Mouse (Mus musculus): ENCODE measurements around the gene Eif5a. TPM values are rescaled to one million over a fixed set of nuclear protein-coding genes. Genes with fewer than 3 reads are reported as not detected.
"Not testable (repeated sequence)": the region's sequence is repeated elsewhere in the genome, so short reads cannot be mapped to it uniquely, and the experiment has no call there.

The Eif5a gene
- 100 to 1,000 TPM; 426 to 481 TPM for total RNA-seq (2021)

DNA sequence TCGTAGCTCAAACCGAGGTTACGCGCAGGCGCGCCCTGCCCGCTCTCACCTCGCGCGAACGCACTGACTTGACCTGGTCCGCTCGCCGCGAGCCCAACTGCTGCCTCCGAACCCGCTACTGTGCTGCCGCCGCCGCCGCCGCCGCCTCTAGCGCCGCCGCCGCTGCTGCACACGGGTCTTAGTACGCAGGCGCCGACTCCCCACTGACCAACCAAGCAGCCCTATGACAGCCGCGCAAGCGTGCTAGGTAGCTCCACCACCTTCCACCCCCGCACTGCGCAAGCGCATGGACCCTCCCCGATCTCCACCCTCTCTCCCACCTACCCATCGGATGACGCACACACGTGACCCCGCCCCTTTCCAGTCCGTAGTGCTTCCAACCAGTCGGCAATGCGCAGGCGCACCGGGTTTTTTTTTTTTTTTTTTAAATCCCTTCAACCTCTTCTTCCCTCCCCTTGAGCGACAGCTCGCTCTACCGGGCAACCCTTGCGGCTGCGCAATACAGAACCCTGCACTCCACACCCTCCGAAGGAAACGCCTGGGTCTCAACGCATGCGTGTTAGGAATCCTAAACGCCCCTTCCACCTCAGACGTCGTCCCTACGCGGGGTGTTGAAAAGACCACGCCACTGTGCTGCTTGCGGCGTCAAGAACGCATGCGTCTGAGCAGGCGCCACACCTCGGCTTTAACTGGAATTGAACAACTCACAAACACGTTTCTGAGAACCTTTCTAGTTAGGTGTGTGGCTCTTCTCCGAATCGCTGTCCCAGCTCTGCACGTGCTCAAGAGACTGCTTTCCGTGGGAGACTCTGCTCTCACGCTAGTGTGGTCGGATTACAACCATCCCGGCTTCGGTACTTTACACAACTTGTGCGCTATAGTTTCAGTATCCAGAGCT lies at the start of gene Eif5a:
Gene Eif5a (minus strand): TSS at position 845 of the 898 bp plus-strand sequence.
- DNase-seq (ENCODE audit: extremely low spot score in 1 of 2, low spot score in 1 of 2) = peak; percentile 99 to 100

DNA sequence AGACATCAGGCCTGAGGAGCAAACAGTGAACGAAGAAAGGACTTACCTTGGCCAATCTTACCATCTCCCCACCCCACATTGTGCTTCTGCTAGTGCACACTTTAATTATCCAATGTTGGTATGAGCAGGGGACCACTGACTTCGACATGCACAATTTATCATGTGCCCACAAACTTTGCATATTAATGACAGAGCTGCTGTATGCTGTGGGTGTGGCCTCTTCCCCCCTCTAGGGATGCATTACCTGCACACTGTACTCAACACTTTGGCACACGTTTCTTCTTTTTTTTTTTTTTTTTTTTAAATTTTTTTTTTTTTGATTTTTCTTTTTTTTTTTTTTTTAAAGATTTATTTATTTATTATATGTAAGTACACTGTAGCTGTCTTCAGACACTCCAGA lies 49.0 kb upstream of the Eif5a start:
- no peak for DNase-seq (ENCODE audit: extremely low spot score in 1 of 2, low spot score in 1 of 2)

DNA sequence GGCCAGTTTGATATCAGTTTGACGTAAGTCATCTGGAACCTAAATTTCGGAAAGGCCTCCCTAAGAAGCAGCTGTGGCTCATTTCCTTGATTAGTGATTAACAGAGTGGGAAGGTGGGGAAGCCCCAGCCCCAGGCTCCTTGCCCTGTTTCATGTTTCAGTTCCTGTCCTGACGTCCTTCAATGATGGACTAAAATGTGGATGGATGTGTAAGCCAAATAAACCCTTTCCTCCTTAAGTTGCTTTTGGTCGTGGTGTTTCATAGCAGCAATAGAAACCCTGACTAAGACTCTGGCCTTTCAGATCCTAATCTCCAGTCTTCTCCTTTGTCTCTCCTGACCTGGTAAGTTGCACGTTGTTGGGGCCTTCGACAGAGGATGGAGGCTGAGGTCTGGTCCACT lies 48.5 kb upstream of the Eif5a start:
- DNase-seq (ENCODE audit: extremely low spot score in 1 of 2, low spot score in 1 of 2) = no peak

- DNase-seq (ENCODE audit: extremely low spot score in 1 of 2, low spot score in 1 of 2) = no peak
These were observed 47.0 kb upstream of the Eif5a start for GRCm38 (mm10) chr11:69968793-69969192.

DNA sequence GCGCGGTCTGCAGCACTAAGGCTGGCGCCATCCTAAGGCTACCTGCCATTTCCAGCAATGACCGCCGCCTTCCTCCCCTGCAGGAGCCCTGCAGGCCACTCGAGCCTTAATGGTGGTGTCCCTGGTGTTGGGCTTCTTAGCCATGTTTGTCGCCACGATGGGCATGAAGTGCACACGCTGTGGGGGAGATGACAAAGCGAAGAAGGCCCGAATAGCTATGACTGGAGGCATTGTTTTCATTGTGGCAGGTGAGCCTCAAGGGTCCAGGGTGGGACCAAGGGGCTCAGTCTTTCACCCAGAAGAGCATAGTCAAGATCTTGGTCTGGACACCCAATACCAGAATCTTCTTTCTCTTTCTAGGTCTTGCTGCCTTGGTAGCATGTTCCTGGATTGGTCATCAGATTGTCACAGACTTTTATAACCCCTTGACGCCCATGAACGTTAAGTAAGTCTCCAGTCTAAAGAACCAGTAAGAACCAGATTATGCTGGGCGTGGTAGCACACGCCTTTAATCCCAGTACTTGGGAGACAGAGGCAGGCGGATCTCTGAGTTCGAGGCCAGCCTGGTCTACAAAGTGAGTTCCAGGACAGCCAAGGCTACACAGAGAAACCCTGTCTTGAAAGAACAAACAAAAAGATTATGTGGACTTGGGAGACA lies 45.2 kb upstream of the Eif5a start:
- no peak for DNase-seq (ENCODE audit: extremely low spot score in 1 of 2, low spot score in 1 of 2)

DNA sequence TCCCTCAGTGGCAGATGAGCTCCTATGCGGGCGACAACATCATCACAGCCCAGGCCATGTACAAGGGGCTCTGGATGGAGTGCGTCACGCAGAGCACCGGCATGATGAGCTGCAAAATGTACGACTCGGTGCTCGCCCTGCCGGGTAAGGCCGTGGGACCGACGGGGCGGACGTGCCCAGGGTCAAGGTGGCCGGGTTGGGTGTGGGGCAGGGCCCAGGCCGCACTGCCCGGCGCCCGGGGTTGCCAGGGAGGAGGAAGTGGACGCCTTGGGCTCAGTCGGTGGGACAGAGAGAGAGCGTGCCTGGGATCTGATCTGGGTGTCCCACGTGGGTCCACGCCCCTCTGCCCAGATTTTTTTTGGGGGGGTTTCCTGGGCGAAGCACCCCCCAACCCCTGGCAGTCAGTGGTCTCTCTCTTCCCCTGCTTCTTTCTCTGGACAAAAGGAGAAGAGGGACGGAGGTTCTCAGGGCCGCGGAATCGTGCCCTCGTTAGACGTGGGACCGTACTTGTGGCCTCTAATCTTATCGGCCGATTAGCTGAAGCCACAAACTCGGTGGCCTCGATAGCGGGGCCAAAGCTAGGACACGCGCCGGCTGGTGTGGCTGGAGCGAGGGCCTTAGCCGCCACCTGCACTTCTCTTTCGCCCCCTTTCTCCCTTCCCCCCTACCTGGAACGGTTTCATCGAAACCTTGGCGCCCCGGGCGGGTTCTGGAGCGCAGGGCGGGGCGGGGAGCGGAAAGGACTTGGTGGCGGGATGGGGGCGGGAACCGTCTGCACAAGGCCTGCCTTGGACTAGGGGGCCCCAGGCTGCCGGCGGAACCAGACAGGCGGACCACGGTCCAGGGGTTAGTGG lies 44.5 kb upstream of the Eif5a start:
- no peak for DNase-seq (ENCODE audit: extremely low spot score in 1 of 2, low spot score in 1 of 2)

- no peak for DNase-seq (ENCODE audit: extremely low spot score in 1 of 2, low spot score in 1 of 2)
These were observed 43.7 kb upstream of the Eif5a start for GRCm38 (mm10) chr11:69965271-69966005.

DNA sequence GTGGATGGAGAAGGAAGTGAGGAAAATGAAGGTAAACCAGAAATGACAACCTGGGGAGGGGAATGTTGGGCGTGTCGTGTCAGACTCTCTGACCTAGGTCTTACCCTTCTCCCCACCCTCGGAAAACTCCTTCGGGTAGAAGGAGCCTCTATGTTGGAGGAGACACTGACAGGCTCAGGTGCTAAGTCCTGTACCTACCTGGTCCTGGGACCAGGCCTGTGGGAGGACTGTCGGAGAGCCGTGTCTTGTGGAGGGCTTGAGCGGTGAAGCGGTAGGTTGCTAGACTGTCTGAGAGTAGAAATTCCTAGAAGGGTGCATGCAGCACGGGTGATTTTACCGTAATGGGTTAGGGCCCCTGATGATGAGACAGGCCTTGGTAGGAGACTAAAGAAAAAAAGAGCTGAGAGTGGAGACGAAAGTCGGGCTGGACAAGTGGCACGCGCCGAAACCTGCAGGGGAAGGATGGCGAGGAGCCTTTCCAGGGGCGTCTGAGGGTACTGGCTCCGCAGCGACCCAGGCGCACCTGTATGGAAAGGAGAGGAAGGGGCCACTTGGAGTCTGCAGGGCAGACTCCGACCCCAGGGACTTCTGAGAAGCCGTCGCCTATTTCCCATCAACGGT lies 43.0 kb upstream of the Eif5a start, which contains the start of gene Cldn7:
Gene Cldn7 (plus strand): TSS at position 130 of the 621 bp plus-strand sequence.
- no peak for DNase-seq (ENCODE audit: extremely low spot score in 1 of 2, low spot score in 1 of 2)

- DNase-seq (ENCODE audit: extremely low spot score in 1 of 2, low spot score in 1 of 2) = no peak
These were observed 40.1 kb upstream of the Eif5a start for GRCm38 (mm10) chr11:69961841-69962240.

- no peak for DNase-seq (ENCODE audit: extremely low spot score in 1 of 2, low spot score in 1 of 2)
These were observed 38.9 kb upstream of the Eif5a start for GRCm38 (mm10) chr11:69960616-69961015.

- DNase-seq (ENCODE audit: extremely low spot score in 1 of 2, low spot score in 1 of 2) = no peak
These were observed 34.5 kb upstream of the Eif5a start for GRCm38 (mm10) chr11:69956218-69956617.

DNA sequence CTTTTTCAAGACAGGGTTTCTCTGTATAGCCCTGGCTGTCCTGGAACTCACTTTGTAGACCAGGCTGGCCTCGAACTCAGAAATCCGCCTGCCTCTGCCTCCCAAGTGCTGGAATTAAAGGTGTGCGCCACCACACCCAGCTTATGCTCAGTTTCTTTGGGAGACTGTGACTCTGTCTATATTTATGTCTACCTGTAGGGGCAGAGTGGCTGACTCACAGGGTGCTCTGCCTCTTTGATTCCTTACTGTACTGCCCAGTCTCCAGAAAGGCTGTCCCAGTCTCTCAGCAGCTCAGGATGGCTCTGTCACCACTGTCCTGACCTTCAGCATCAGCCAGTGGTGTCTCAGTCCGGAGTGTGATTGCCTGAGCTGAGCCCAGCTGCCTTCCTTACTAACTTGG lies 33.9 kb upstream of the Eif5a start:
- DNase-seq (ENCODE audit: extremely low spot score in 1 of 2, low spot score in 1 of 2) = not testable (repeated sequence)

DNA sequence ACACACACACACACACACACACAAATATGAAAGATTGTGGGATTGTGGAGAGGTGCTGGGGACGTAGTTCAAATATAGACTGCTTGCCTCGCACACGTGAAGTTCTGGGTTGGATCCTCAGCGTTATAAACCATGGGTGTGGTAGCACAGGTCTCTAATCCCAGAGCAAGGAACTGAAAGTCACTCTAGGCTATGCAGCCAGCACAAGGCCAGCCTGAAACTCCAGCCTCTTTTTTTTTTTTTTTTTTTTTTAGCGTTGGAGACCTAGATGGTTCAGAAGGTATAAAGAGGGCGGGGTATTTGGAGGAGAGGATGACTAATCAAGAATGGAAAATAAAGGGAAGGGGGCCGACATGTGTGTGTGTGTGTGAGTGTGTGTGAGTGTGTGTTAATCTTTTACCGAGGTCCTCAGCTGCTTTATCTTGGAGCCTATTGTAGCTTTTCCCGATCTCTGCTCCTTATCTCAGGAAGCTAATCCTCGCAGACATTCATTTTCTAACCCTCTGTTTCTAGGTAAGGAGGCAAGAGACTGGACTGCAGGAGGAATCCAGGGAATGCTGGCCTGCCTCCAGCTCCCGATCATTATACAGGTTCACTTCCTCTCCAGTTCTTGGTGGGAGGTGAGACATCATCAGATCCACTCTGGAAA lies 31.6 kb upstream of the Eif5a start:
- DNase-seq (ENCODE audit: extremely low spot score in 1 of 2, low spot score in 1 of 2) = no peak

- no peak for DNase-seq (ENCODE audit: extremely low spot score in 1 of 2, low spot score in 1 of 2)
These were observed 30.5 kb upstream of the Eif5a start for GRCm38 (mm10) chr11:69952274-69952673.

GRCm38 (mm10) chr11:69950807-69951459 lies 29.2 kb upstream of the Eif5a start:
- no peak for DNase-seq (ENCODE audit: extremely low spot score in 1 of 2, low spot score in 1 of 2)

GRCm38 (mm10) chr11:69948763-69949150 lies 27.0 kb upstream of the Eif5a start:
- peak; percentile 49 to 81 for DNase-seq (ENCODE audit: extremely low spot score in 1 of 2, low spot score in 1 of 2)

GRCm38 (mm10) chr11:69948066-69948762 lies 26.5 kb upstream of the Eif5a start, which contains the start of gene Slc2a4:
Gene Slc2a4, minus strand, starts transcription at chr11:69948188.
- peak in 1 of 2 experiments; percentile 51 for DNase-seq (ENCODE audit: extremely low spot score in 1 of 2, low spot score in 1 of 2)
